Mouse (Mus musculus): ENCODE measurements around the gene Pcdh17. TPM values are rescaled to one million over a fixed set of nuclear protein-coding genes. Genes with fewer than 3 reads are reported as not detected.

Gene Pcdh17
- polyA plus RNA-seq, 1 experiment from 2014 or later: 0.72 TPM

DNA sequence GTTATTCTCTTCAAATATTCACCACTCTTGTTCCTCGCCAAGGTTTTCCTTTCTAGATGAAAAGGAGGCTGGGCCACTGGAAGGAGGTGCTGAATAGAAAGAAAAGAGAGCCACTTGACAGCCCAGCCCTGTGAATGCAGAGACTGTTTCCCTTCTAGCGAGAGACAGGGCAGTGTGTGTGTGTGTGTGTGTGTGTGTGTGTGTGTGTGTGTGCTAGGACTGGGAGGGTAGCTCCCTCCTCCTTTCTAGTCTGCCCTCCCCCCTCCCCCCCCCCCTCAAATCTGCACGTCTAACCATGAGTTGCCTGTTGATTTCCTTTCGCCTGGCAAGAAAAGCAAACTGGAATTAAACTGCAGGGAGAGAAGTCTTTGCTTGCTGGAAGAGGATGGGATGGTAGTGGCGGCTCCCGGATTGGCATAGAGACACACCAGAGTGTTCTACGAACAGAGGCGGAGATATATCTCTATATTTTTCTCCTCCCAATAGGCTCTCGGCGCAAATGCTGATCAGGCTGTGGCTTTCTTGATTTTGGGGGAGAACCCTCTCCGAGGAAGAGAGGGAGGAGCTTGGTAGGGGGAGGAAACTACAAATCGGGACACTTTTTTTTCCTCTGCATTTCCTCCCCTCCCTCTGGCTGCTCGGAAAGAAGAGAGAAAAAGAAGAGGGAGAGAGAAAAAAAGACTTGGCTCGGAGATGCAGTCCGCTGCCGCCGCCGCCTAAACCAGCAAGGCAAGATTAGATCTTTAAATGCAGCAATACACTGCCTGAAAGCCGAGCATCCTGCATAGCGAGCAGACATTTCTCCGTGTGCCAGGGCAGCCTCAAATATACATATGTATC lies 1.5 kb downstream of the Pcdh17 start:
- Histone ChIP-seq H3K36me3 (ENCODE audit: control insufficient read depth, insufficient read depth) (no peaks in the 10 kb centered on the region), H3K4me1 (ENCODE audit: control insufficient read depth, low read depth, low read length) (peaks cover 2% of the 10 kb centered on the region; the same call in 1 of the 2 replicates), H3K27me3 (ENCODE audit: control insufficient read depth, insufficient read depth, low read depth, low read length) (peaks cover 50% of the 10 kb centered on the region), H3K9me3 (replicated peaks; ENCODE audit: control insufficient read depth, low read length) (no peaks in the 10 kb centered on the region), H3K4me2 (ENCODE audit: low read depth, low read length) (no peak overlapping the region; the same call in 1 of the 2 replicates), H3K4me3 (ENCODE audit: low read depth, low read length) (peak overlapping the region; percentile 38), H3K27ac (ENCODE audit: low read length) (no peak overlapping the region), H3K9ac (ENCODE audit: low read depth, low read length) (no peak overlapping the region)
- WGBS (ENCODE audit: insufficient replicate concordance): 1% methylated on average over 20 of the region's 21 CpGs
- no peak for ATAC-seq (ENCODE audit: low read depth)

DNA sequence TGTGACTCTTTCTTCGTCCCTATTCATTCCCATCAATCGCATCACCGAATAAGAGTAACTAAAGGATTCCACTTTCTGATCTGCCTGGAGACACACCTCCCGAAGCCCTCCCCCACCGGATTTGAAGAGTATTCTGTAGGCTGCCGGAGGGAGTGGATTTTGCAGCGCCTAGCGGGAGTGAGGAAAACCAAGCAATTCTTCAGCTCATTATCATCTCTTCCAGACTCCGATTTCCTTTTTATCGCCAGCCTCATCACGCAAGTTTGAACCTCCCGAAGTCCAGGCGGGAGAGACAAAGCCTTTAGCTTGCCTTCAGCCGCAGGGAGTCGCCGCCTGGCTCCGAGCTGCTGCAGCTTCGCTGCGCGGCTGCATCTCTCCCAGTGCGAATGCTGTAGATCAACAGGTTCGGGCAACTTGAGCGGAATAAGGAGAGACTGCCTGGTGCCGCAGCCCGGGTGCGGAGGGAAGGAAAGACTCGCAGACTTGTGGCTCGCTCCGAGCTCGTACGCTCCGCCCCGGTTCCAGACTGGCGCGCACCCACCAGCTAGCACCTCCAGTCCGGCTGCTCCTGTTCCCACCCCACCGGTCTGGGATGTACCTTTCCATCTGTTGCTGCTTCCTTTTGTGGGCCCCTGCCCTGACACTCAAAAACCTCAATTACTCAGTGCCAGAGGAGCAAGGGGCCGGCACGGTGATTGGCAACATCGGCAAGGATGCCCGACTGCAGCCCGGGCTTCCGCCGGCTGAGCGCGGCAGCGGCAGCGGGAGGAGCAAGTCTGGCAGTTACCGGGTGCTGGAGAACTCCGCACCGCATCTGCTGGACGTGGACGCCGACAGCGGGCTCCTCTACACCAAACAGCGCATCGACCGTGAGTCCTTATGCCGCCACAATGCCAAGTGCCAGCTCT lies 2.4 kb downstream of the Pcdh17 start:
- H3K4me3 ChIP-seq (ENCODE audit: low read depth, low read length): peak overlapping the region; percentile 38
- peaks cover 2% of the 10 kb centered on the region; the same call in 1 of the 2 replicates for H3K4me1 ChIP-seq (ENCODE audit: control insufficient read depth, low read depth, low read length)
- H3K36me3 ChIP-seq (ENCODE audit: control insufficient read depth, insufficient read depth): no peaks in the 10 kb centered on the region
- no peak for ATAC-seq (ENCODE audit: low read depth)
- under 1% methylated on average over 59 of the region's 59 CpGs for WGBS (ENCODE audit: insufficient replicate concordance)
- H3K4me2 ChIP-seq (ENCODE audit: low read depth, low read length): peak overlapping the region; percentile 31
- no peak overlapping the region for H3K27ac ChIP-seq (ENCODE audit: low read length)
- H3K9ac ChIP-seq (ENCODE audit: low read depth, low read length): no peak overlapping the region
- H3K27me3 ChIP-seq (ENCODE audit: control insufficient read depth, insufficient read depth, low read depth, low read length): peaks cover 50% of the 10 kb centered on the region
- no peaks in the 10 kb centered on the region for H3K9me3 ChIP-seq (replicated peaks; ENCODE audit: control insufficient read depth, low read length)

DNA sequence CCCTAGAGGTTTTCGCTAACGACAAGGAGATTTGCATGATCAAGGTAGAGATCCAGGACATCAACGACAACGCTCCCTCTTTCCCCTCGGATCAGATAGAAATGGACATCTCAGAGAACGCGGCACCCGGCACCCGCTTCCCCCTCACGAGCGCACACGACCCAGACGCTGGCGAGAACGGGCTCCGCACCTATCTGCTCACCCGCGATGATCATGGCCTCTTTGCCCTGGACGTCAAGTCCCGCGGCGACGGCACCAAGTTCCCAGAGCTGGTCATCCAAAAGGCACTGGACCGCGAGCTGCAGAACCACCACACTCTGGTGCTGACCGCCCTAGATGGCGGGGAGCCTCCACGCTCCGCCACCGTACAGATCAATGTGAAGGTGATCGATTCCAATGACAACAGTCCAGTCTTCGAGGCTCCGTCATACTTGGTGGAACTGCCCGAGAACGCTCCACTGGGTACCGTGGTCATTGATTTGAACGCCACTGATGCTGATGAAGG lies 3.1 kb downstream of the Pcdh17 start:
- Histone ChIP-seq H3K4me1 (ENCODE audit: control insufficient read depth, low read depth, low read length) (peaks cover 2% of the 10 kb centered on the region; the same call in 1 of the 2 replicates), H3K27me3 (ENCODE audit: control insufficient read depth, insufficient read depth, low read depth, low read length) (peaks cover 50% of the 10 kb centered on the region), H3K9me3 (replicated peaks; ENCODE audit: control insufficient read depth, low read length) (no peaks in the 10 kb centered on the region), H3K36me3 (ENCODE audit: control insufficient read depth, insufficient read depth) (no peaks in the 10 kb centered on the region), H3K9ac (ENCODE audit: low read depth, low read length) (no peak overlapping the region), H3K27ac (ENCODE audit: low read length) (no peak overlapping the region), H3K4me3 (ENCODE audit: low read depth, low read length) (0 out of 2 replicates have a peak overlapping the region, but pooled peaks have one; percentile 38), H3K4me2 (ENCODE audit: low read depth, low read length) (no peak overlapping the region)
- 6% methylated on average over 37 of the region's 37 CpGs for WGBS (ENCODE audit: insufficient replicate concordance)
- no peak for ATAC-seq (ENCODE audit: low read depth)

DNA sequence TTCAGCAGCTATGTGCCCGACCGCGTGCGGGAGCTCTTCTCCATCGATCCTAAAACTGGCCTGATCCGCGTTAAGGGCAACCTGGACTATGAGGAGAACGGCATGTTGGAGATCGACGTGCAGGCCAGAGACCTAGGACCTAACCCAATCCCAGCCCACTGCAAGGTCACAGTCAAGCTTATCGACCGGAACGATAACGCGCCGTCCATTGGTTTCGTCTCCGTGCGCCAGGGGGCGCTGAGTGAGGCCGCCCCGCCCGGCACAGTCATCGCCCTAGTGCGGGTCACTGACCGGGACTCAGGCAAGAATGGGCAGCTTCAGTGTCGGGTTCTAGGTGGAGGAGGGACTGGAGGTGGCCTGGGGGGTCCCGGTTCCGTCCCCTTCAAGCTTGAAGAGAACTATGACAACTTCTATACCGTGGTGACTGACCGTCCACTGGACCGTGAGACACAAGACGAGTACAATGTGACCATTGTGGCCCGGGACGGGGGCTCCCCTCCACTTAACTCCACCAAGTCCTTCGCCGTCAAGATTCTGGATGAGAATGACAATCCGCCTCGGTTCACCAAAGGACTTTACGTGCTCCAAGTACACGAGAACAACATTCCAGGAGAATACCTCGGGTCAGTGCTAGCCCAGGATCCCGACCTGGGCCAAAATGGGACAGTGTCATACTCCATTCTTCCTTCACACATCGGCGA lies 3.7 kb downstream of the Pcdh17 start:
- Histone ChIP-seq H3K4me2 (ENCODE audit: low read depth, low read length) (no peak overlapping the region), H3K27me3 (ENCODE audit: control insufficient read depth, insufficient read depth, low read depth, low read length) (peaks cover 50% of the 10 kb centered on the region)

DNA sequence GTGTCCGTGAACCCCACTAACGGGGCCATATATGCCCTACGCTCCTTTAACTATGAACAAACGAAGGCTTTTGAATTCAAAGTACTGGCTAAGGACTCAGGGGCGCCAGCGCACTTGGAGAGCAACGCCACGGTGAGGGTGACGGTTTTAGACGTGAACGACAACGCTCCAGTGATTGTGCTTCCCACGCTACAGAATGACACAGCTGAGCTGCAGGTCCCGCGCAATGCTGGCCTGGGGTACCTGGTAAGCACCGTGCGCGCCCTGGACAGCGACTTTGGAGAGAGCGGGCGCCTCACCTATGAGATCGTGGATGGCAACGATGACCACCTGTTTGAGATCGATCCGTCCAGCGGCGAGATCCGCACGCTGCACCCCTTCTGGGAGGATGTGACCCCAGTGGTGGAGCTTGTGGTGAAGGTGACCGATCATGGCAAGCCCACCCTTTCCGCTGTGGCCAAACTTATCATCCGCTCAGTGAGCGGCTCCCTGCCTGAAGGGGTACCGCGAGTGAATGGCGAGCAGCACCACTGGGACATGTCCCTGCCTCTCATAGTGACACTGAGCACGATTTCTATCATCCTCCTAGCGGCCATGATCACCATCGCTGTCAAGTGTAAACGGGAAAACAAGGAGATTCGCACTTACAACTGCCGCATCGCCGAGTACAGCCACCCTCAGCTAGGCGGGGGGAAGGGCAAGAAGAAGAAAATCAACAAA lies 4.5 kb downstream of the Pcdh17 start:
- no peaks in the 10 kb centered on the region for H3K36me3 ChIP-seq (ENCODE audit: control insufficient read depth, insufficient read depth)
- WGBS (ENCODE audit: insufficient replicate concordance): 5% methylated on average over 45 of the region's 45 CpGs
- peaks cover 2% of the 10 kb centered on the region; the same call in 1 of the 2 replicates for H3K4me1 ChIP-seq (ENCODE audit: control insufficient read depth, low read depth, low read length)
- H3K4me2 ChIP-seq (ENCODE audit: low read depth, low read length): no peak overlapping the region
- ATAC-seq (ENCODE audit: low read depth): no peak
- peaks cover 50% of the 10 kb centered on the region for H3K27me3 ChIP-seq (ENCODE audit: control insufficient read depth, insufficient read depth, low read depth, low read length)
- no peak overlapping the region for H3K9ac ChIP-seq (ENCODE audit: low read depth, low read length)
- no peak overlapping the region for H3K4me3 ChIP-seq (ENCODE audit: low read depth, low read length)
- H3K27ac ChIP-seq (ENCODE audit: low read length): no peak overlapping the region
- H3K9me3 ChIP-seq (replicated peaks; ENCODE audit: control insufficient read depth, low read length): no peaks in the 10 kb centered on the region

More for the DNA sequence above, 3.7 kb downstream of the Pcdh17 start:
- peaks cover 2% of the 10 kb centered on the region; the same call in 1 of the 2 replicates for H3K4me1 ChIP-seq (ENCODE audit: control insufficient read depth, low read depth, low read length)
- 8% methylated on average over 45 of the region's 45 CpGs for WGBS (ENCODE audit: insufficient replicate concordance)
- H3K36me3 ChIP-seq (ENCODE audit: control insufficient read depth, insufficient read depth): no peaks in the 10 kb centered on the region
- H3K27ac ChIP-seq (ENCODE audit: low read length): no peak overlapping the region
- H3K9ac ChIP-seq (ENCODE audit: low read depth, low read length): no peak overlapping the region
- 0 out of 2 replicates have a peak, but pooled peaks have one; percentile 14 for ATAC-seq (ENCODE audit: low read depth)
- H3K4me3 ChIP-seq (ENCODE audit: low read depth, low read length): no peak overlapping the region
- no peaks in the 10 kb centered on the region for H3K9me3 ChIP-seq (replicated peaks; ENCODE audit: control insufficient read depth, low read length)

DNA sequence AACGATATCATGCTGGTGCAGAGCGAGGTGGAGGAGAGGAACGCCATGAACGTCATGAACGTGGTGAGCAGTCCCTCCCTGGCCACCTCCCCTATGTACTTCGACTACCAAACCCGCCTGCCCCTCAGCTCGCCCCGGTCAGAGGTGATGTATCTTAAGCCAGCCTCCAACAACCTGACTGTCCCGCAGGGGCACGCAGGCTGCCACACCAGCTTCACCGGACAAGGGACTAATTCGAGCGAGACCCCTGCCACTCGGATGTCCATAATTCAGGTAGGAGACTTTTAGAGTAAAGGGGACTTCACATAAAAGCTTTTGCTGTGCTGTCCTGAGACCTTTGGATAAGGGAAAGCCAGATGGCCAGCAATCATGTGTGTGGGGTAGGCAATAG lies 5.0 kb downstream of the Pcdh17 start:
- no peak for ATAC-seq (ENCODE audit: low read depth)
- Histone ChIP-seq H3K27me3 (ENCODE audit: control insufficient read depth, insufficient read depth, low read depth, low read length) (peaks cover 50% of the 10 kb centered on the region), H3K36me3 (ENCODE audit: control insufficient read depth, insufficient read depth) (no peaks in the 10 kb centered on the region), H3K4me3 (ENCODE audit: low read depth, low read length) (no peak overlapping the region), H3K27ac (ENCODE audit: low read length) (no peak overlapping the region), H3K9ac (ENCODE audit: low read depth, low read length) (no peak overlapping the region), H3K4me2 (ENCODE audit: low read depth, low read length) (no peak overlapping the region), H3K9me3 (replicated peaks; ENCODE audit: control insufficient read depth, low read length) (no peaks in the 10 kb centered on the region), H3K4me1 (ENCODE audit: control insufficient read depth, low read depth, low read length) (no peaks in the 10 kb centered on the region; the same call in 1 of the 2 replicates)
- 6% methylated on average over 15 of the region's 15 CpGs for WGBS (ENCODE audit: insufficient replicate concordance)

DNA sequence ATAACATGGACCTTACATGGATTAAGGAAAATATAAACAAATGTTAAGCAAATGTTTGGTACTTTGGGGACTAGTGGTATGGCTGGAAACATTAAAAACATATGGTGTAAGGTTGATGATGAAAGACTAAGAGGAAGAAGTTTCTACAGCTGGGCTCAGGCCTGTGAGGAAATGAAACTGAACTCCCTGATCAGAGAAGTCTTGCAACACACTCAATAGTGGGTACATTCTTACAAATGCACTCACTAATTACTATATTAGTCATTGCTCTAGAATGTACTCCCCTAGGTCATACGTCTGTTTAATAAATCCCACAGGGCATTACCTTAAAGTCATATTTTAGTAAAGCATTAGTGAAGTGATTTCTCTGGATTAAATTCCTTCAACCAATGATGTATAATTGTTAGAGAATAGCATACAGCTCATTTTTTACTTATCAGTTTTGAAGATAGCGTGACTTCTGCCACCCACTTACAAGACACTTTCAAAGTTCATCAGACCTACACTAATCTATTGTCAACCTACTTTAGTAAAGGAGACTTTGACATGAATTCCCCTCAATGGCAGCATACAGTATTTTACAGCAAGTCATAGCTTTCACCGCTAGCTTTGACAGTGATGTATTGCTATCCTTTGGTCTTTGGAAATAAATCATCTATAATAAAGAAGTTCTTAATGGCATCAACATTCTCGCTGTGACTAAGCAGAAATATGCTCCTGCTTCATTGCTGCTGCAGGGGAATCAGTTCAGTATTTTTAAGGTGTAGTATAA lies 10.9 kb downstream of the Pcdh17 start:
- ATAC-seq (ENCODE audit: low read depth): peak; percentile 32; the same call in 1 of the 2 replicates
- Histone ChIP-seq H3K4me3 (ENCODE audit: low read depth, low read length) (no peak overlapping the region), H3K9me3 (replicated peaks; ENCODE audit: control insufficient read depth, low read length) (no peaks in the 10 kb centered on the region), H3K36me3 (ENCODE audit: control insufficient read depth, insufficient read depth) (no peaks in the 10 kb centered on the region), H3K4me2 (ENCODE audit: low read depth, low read length) (no peak overlapping the region), H3K27me3 (ENCODE audit: control insufficient read depth, insufficient read depth, low read depth, low read length) (no peaks in the 10 kb centered on the region), H3K27ac (ENCODE audit: low read length) (no peak overlapping the region), H3K9ac (ENCODE audit: low read depth, low read length) (no peak overlapping the region), H3K4me1 (ENCODE audit: control insufficient read depth, low read depth, low read length) (no peaks in the 10 kb centered on the region)
- WGBS (ENCODE audit: insufficient replicate concordance): 50% methylated on average over 4 of the region's 4 CpGs
